Mouse (Mus musculus) embryonic stem cell, embryonic (primary cell): Measurements from ENCODE around the gene Zfpl1.

Experiments used
- CTCF ChIA-PET, 4 experiments: fragments of 300-600 bp in 2 of 4; fragments of 350-600 bp in 2 of 4; sonication (Branson Sonifier 250); formaldehyde crosslinking; loops; one replicate each; lab custom pipeline; 2022; ENCODE audit warnings: inconsistent platforms in 2 of 4; lab: Charles Lee
- POLR2A ChIA-PET, 4 experiments: fragments of 300-600 bp in 2 of 4; fragments of 350-600 bp in 2 of 4; sonication (Branson Sonifier 250); formaldehyde crosslinking; loops; one replicate each; lab custom pipeline; 2022; ENCODE audit warnings: antibody characterized with exemption in 4 of 4, inconsistent platforms in 1 of 4; lab: Charles Lee

Gene Zfpl1

DNA sequence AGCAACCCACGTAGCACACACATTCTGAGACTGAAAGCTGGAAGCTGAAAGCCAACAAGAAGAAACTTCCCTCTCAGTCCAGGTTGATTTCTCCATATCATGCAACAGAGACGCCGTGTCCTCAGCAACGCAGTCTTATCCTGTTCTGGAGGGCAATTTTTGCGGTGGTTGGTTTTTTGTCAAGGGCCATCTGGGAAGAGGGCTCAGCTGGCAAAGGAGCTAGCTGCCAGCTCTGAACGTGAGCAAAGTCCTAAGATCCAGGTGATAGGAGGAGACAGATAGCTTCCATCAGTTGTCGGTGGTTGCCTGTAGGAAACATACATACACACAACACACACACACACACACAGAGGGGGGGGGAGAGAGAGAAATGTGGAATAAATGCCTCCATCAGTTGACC is 46.4 kb downstream of the Zfpl1 start:
- POLR2A ChIA-PET: interaction anchor here (0.5 to 47.9 kb wide), 13 partner anchors 8 to 1231 kb away, joined by 3 to 1520 read pairs (median 4); partner anchors contain the start of genes Mrpl49 (in 2 of the 4), AC131692.1 (in 1 of the 4), Capn1 (in 1 of the 4) and Cdca5 (in 1 of the 4)
- CTCF ChIA-PET: interaction anchor here (0.6 to 2.8 kb wide), 8 partner anchors 8 to 564 kb away, joined by 3 to 12 read pairs (median 4); partner anchors contain the start of gene Syvn1 (in 1 of the 4)

DNA sequence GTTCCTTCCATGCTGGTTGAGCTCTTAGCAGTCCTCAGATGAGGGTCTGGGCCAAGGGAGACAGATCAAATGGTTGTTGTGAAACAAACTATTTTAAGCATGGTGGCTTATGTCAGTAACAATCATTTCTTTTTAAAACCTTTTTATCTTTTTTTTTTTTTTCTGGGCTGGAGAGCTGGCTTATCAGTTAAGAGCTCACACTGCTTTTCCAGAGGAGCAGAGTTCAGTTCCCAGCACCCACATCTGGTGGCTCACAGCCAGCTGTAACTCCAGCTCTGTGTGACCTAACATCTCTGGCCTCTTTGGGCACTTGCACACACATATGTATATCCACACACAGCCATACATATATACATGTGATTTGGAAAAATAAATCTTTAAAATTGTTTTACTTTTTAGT is 47.1 kb downstream of the Zfpl1 start:
- CTCF ChIA-PET: interaction anchor here (0.6 to 2.8 kb wide), 13 partner anchors 8 to 565 kb away, joined by 3 to 12 read pairs (median 4); partner anchors contain the start of gene Syvn1 (in 1 of the 4)

DNA sequence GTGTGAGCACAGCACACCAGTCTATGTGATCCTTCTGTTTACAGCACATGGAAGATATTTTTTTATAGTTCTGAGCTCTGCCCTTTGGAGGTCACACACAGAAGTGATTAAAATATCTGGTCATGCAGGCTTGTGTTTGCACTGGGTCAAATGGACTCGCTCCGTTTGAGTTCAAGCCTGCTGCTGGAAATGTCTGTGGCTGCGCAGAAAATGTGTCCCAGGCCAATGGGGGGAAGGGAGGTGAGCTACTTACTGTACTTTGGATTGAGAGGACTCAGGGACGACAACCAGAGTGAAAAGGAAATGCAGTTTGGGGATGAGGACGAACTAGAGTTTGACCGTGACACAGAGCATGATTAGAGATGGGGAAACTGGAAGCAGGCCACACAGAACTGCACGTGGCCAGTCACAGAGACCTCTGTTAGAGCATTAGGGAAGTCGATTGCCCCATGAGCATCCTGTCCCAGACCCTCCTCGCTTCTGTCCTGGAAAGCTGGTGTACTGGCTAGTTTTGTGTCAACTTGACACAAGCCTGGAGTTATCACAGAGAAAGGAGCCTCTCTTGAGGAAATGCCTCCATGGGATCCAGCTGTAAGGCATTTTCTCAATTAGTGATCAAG is 48.7 kb downstream of the Zfpl1 start:
- CTCF ChIA-PET: interaction anchor here in 3 of 4 experiments (0.7 to 2.8 kb wide), 4 partner anchors 20 to 249 kb away, joined by 4 to 12 read pairs (median 5); partner anchors contain the start of gene Capn1 (in 1 of the 3)
- POLR2A ChIA-PET: interaction anchor here in 3 of 4 experiments (0.6 to 47.9 kb wide), 13 partner anchors 10 to 171 kb away, joined by 3 to 1520 read pairs (median 4); partner anchors contain the start of genes Syvn1 (in 3 of the 3), Znhit2 (in 2 of the 3), AC131692.1 (in 1 of the 3) and Capn1 (in 1 of the 3)

More for the DNA sequence above, 47.1 kb downstream of the Zfpl1 start:
- POLR2A ChIA-PET: interaction anchor here (0.6 to 47.9 kb wide), 15 partner anchors 8 to 1256 kb away, joined by 3 to 1520 read pairs (median 4); partner anchors contain the start of genes AC131692.1 (in 1 of the 4), Capn1 (in 1 of the 4), Cdca5 (in 1 of the 4) and Fau (in 1 of the 4)
